Mouse (Mus musculus): ENCODE measurements around the gene Lrrc20.
A peak's percentile ranks its signal among the peaks of the same experiment; 100 is the strongest.

GRCm38 (mm10) chr10:61618528-61618927, 142.9 kb downstream of the Lrrc20 start:
- TF ChIP-seq CTCF (IDR thresholded peaks at IDR 0.05; ENCODE audit: low read depth) (peak; percentile 11; the same call in 1 of the 2 replicates), EP300 (IDR thresholded peaks at IDR 0.05; ENCODE audit: low read depth) (no peak)

Data from liver, embryonic 14.5 days (tissue).